Mouse (Mus musculus) heart, embryonic 15.5 days (tissue): ENCODE measurements around the gene 1700056E22Rik. TPM values are rescaled to one million over a fixed set of nuclear protein-coding genes. Genes with fewer than 3 reads are reported as not detected.

Experiments
- ATAC-seq: fragments of 200-750 bp; cut with Nextera tagmentation; replicated peaks from 2 replicates; pipeline ENCODE4 v1.8.0; 2017; ENCODE audit warnings: low read depth, moderate TSS enrichment; ENCODE audit not compliant: insufficient number of reproducible peaks, insufficient read depth, low FRiP score
- H3K27ac ChIP-seq: fragments of 300-500 bp; sonication (generic); 2 replicates; pipeline ENCODE4 v1.5.1; 2015; ENCODE audit warnings: mild to moderate bottlenecking, inconsistent platforms
- H3K27me3 ChIP-seq: fragments of 300-500 bp; sonication (generic); 2 replicates; pipeline ENCODE4 v1.6.1; 2015; ENCODE audit warnings: inconsistent platforms
- H3K36me3 ChIP-seq: fragments of 300-500 bp; sonication (generic); 2 replicates; pipeline ENCODE4 v1.6.1; 2015; ENCODE audit warnings: mild to moderate bottlenecking, inconsistent platforms
- H3K4me1 ChIP-seq: fragments of 300-500 bp; sonication (generic); replicated peaks from 2 replicates; pipeline ENCODE4 v1.6.1; 2015; ENCODE audit warnings: inconsistent platforms
- H3K4me2 ChIP-seq: fragments of 300-500 bp; sonication (generic); 2 replicates; pipeline ENCODE4 v1.6.1; 2015; ENCODE audit warnings: inconsistent platforms, mild to moderate bottlenecking, moderate library complexity
- H3K4me3 ChIP-seq: fragments of 300-500 bp; sonication (generic); 2 replicates; pipeline ENCODE4 v1.5.1; 2015; ENCODE audit warnings: mild to moderate bottlenecking, inconsistent platforms
- H3K9ac ChIP-seq: fragments of 300-500 bp; sonication (generic); 2 replicates; pipeline ENCODE4 v1.6.1; 2015; ENCODE audit warnings: mild to moderate bottlenecking, inconsistent platforms
- H3K9me3 ChIP-seq: fragments of 300-500 bp; sonication (generic); replicated peaks from 2 replicates; pipeline ENCODE4 v1.6.1; 2016; ENCODE audit warnings: inconsistent platforms
- WGBS: fragments of 180-500 bp; shearing (Covaris S2); methylation state at CpG from one replicate; pipeline ENCODE4 v1.1.7; 2015; ENCODE audit warnings: mixed read lengths; 5-methylcytosine and 5-hydroxymethylcytosine counted together
- polyA plus RNA-seq: library from polyadenylated mRNA; unstranded; fragments of >200 nt; fragmentation: Nextera tagmentation; extraction: Ambion mirVana; gene quantifications from 2 replicates; pipeline ENCODE4 v1.2.1, GENCODE M21; 2015

1700056E22Rik gene
- polyA plus RNA-seq, 1 experiment from 2014 or later: 1.7 TPM

DNA sequence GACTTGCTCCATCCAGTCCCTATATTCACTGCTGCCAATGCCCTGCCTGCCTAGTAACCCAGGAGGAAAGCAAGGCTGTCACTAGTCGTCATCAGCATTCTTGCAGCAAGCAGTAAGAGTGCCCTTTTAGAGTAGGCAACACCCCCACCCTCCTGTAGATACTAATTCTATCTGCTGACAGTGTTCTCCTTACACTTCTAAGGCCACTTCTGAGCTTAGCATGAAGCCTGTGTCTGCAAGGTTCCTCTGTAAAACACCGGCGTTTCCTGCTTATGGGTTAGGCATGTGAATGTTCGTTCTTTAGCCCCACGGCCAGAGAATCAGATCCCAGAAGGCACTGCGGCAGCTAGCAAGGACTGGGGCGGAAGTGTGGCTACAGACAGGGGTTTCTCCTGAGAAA lies 30.2 kb upstream of the 1700056E22Rik start:
- peaks cover 4% of the 10 kb centered on the region; the same call in 1 of the 2 replicates for H3K36me3 ChIP-seq
- H3K9me3 ChIP-seq: no peaks in the 10 kb centered on the region
- WGBS: 36% methylated on average over 7 of the region's 7 CpGs
- peak overlapping the region; percentile 76 for H3K27ac ChIP-seq
- H3K4me1 ChIP-seq: peaks cover 48% of the 10 kb centered on the region
- 0 out of 2 replicates have a peak overlapping the region, but pooled peaks have one; percentile 3 for H3K4me2 ChIP-seq
- H3K27me3 ChIP-seq: no peaks in the 10 kb centered on the region
- no peak overlapping the region for H3K4me3 ChIP-seq
- H3K9ac ChIP-seq: no peak overlapping the region
- peak; percentile 68; the same call in 1 of the 2 replicates for ATAC-seq

DNA sequence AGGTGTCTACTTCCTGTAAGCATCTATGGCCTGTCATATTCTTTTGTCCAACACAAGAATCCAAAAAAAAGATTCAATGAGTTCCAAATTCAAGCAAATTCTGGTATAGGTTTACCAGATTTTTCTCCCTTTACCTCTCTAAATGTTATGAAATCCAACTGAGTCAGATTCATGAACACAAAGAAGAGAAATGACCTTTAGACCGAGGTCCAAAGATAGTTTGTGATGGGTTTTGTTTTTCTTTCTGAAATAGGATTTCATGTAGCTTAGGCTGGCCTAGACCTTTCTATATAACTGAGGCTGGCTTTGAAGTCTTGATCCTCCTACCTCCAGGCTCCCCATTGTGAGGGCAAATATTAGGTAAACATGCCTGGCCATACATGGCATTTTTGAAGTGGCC lies 27.8 kb upstream of the 1700056E22Rik start:
- H3K9me3 ChIP-seq: no peaks in the 10 kb centered on the region
- no peaks in the 10 kb centered on the region for H3K36me3 ChIP-seq
- no peak overlapping the region for H3K9ac ChIP-seq
- no peak for ATAC-seq
- H3K27me3 ChIP-seq: no peaks in the 10 kb centered on the region
- H3K27ac ChIP-seq: peak overlapping the region; percentile 54
- WGBS: 89% methylated on average over 1 of the region's 1 CpGs
- peaks cover 60% of the 10 kb centered on the region for H3K4me1 ChIP-seq
- no peak overlapping the region for H3K4me2 ChIP-seq
- H3K4me3 ChIP-seq: no peak overlapping the region

DNA sequence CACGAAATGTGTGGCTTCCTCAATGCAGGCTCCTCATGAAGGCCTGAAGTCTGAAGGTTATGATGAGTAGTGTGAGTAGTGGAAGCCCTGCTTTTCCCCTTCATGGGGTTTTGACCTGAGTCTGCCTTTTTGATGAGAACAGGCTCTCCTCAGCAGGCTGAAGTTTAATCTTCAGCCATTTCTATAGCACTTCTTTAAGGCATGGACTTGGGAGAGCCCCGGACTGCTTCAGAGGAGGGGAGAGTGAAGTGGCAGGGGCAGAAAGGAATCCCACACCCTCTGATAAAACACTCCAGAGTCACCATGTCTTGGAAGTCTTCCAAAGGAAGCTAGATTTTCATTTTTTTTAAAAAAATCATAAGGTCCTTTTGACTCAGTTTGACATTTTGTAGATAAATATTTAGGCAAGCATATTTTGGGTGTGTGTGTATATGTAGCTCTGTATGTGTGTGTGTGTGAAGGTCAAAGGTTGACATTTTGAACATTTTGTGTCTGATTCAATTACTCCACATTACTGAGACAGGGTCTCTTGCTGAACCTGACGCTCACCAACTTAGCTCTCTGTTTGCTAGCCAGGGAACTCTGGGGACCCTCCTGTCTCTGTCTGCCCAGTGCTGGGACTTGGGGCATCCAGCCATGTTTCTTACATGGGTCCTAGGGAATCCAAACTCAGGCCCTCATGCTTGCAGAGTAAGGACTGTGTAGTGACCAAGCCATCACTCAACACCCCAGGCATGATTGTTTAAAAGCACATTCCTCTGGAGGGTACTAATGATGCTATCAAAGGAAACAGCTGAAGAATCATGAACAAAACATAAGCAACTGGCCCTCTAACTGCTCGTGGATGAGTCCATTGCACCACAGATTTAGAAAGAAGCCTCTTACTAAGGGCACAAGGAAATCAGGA lies 27.0 kb upstream of the 1700056E22Rik start:
- no peak overlapping the region for H3K4me3 ChIP-seq
- 35% methylated on average over 4 of the region's 4 CpGs for WGBS
- H3K27me3 ChIP-seq: no peaks in the 10 kb centered on the region
- H3K4me1 ChIP-seq: peaks cover 56% of the 10 kb centered on the region
- no peak overlapping the region for H3K9ac ChIP-seq
- no peak overlapping the region for H3K4me2 ChIP-seq
- peak overlapping the region; percentile 54 for H3K27ac ChIP-seq
- no peaks in the 10 kb centered on the region for H3K36me3 ChIP-seq
- no peak for ATAC-seq
- H3K9me3 ChIP-seq: no peaks in the 10 kb centered on the region

DNA sequence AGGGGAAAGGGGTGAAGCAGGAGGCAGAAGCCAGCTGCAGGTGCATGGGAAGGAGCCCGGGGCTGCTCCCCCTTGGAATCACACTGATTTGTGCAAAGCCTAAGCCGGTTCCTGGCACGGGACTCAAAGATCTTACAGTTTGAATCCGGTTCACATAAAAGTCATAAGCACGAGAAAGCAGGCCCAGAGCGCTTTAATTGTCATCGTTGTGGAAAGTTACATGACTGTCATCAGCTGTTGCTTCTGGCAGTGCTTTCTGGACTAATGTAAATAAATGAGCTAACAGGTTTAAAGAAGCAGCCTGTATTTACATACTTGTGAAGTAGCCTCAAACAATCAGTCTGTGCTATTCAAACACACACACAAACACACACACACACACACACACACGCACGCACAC lies 26.3 kb upstream of the 1700056E22Rik start:
- no peak overlapping the region for H3K9ac ChIP-seq
- no peak overlapping the region for H3K4me3 ChIP-seq
- WGBS: 48% methylated on average over 9 of the region's 9 CpGs
- peaks cover 53% of the 10 kb centered on the region for H3K4me1 ChIP-seq
- no peak overlapping the region for H3K4me2 ChIP-seq
- no peaks in the 10 kb centered on the region for H3K9me3 ChIP-seq
- peak overlapping the region; percentile 54 for H3K27ac ChIP-seq
- no peaks in the 10 kb centered on the region for H3K27me3 ChIP-seq
- H3K36me3 ChIP-seq: no peaks in the 10 kb centered on the region
- no peak for ATAC-seq

DNA sequence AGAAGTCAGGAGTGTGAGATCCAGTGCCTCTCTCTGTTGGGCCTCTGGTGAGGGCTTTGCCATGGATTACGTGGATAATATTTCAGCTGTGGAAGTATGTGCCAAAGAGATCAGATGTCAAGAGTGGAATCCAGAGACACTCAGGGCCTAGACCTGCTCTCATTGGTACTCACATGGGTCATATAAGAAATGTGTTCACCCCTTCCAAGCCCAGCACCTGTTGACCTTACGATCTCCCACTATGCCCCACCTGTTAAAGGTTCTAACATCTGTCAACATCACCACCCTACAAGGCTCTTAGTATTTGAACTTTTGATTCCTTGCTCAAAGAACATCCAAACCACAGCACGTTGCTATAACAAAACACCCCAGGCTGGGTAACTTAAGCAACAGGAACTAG lies 25.7 kb upstream of the 1700056E22Rik start:
- Histone ChIP-seq H3K4me2 (no peak overlapping the region), H3K4me3 (no peak overlapping the region), H3K9ac (no peak overlapping the region), H3K9me3 (no peaks in the 10 kb centered on the region), H3K4me1 (peaks cover 47% of the 10 kb centered on the region), H3K36me3 (no peaks in the 10 kb centered on the region), H3K27me3 (no peaks in the 10 kb centered on the region), H3K27ac (peak overlapping the region; percentile 54)
- WGBS: 83% methylated on average over 3 of the region's 3 CpGs
- ATAC-seq: no peak

DNA sequence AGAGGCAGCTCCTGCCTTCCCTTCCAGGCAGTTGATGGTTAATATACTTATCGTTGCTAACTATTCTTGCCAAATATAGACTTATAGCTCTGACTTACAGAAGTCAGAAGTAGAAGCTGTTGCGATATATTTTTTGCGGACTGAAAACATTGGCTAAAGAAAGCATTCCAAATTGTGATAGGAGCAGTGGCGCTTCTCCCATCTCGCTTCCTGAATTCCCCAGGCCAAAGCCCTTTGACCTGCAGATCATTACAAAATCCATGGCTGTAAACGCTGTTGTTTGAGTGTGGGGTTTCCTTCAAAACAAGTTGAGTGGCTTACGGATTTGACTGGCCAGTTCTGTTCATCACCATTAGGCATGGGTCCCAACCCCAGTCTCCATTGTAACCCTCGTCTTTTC lies 24.1 kb upstream of the 1700056E22Rik start:
- ATAC-seq: no peak
- Histone ChIP-seq H3K27me3 (no peaks in the 10 kb centered on the region), H3K4me2 (no peak overlapping the region), H3K36me3 (no peaks in the 10 kb centered on the region), H3K4me1 (peaks cover 51% of the 10 kb centered on the region), H3K9me3 (no peaks in the 10 kb centered on the region), H3K27ac (peak overlapping the region; percentile 22), H3K9ac (no peak overlapping the region), H3K4me3 (no peak overlapping the region)
- WGBS: 60% methylated on average over 8 of the region's 8 CpGs

DNA sequence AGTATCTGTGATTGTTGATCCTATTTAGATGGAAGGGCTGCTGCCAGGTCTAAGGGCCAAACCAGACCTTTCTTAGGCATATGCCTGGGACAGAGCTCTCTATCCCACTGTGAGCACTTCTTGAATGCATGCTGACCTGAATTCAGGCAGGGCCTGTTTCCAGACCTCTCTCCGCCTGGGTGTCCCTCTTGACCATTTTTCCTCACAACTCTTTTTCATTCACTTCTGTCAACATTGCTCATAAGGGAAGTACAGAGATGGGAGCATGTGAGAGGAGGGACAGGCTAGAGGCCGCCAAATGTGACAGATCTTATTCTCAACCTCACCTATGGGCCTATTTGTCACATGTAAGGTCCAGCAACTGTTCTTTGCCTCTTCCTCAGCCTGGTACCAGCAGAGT lies 20.1 kb upstream of the 1700056E22Rik start:
- no peaks in the 10 kb centered on the region for H3K9me3 ChIP-seq
- H3K9ac ChIP-seq: no peak overlapping the region
- peaks cover 59% of the 10 kb centered on the region for H3K4me1 ChIP-seq
- H3K27me3 ChIP-seq: no peaks in the 10 kb centered on the region
- no peak overlapping the region for H3K4me2 ChIP-seq
- WGBS: 84% methylated on average over 2 of the region's 2 CpGs
- no peak for ATAC-seq
- no peak overlapping the region for H3K4me3 ChIP-seq
- H3K27ac ChIP-seq: no peak overlapping the region
- H3K36me3 ChIP-seq: no peaks in the 10 kb centered on the region

DNA sequence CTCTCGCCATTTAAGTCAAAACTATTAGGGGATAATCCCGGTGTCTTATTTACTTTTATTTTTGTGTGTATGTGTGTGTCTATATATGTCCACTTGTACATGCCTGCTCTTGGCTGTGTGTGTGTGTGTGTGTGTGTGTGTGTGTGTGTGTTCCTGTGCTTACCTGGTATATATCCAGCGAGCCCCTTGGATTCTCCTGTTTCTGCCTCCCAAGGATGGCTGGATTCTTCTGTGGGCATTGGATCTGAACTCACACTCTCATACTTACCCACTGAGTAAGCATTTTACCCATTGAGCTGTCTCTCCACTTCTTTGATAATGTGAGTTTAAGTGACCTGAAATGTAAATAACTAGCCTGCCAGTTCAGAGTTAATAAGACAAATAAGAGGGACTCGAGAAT lies 19.6 kb upstream of the 1700056E22Rik start:
- Histone ChIP-seq H3K4me2 (no peak overlapping the region), H3K27me3 (no peaks in the 10 kb centered on the region), H3K27ac (no peak overlapping the region), H3K9ac (no peak overlapping the region), H3K4me3 (no peak overlapping the region), H3K4me1 (peaks cover 60% of the 10 kb centered on the region), H3K9me3 (no peaks in the 10 kb centered on the region), H3K36me3 (no peaks in the 10 kb centered on the region)
- ATAC-seq: no peak
- WGBS: 78% methylated on average over 4 of the region's 4 CpGs

DNA sequence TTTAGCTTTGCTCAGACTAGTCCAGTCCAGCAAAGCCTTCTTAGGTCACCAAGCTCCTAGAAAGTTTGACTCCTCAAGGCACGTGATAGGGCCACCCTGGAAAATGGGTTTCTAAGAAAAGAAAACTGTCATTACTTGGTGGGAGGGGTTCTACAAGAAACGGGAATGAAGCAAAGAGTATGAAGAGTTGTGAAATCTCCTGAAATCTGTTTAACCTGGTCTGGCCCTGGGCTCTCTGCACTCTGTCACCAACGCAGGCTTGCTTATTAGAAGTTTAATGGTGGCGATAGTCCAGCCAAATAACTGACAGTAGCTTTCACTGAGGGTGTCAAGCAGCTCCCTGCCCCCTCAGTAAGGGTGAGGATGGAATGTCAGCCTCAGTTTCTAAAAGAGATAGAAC lies 19.0 kb upstream of the 1700056E22Rik start:
- no peak overlapping the region for H3K9ac ChIP-seq

DNA sequence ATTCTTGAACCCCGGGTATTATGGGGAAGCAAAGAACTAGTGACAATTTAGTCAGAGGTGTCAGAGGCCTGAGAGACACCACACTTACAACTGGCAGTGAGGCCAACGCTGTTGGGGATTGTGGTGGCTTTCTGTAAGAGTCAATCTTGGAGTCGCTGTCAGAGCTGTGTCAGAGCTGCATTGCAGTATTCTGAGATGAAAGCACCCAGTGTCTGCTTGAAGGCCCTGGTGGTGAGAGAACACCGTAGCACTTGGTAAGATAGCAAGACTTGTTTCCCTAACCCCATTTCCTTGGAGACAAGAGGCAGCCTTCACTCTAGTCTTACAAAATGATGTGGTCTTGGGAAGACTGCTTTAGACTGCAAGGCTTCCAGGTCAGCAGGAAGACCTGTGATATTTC lies 18.2 kb upstream of the 1700056E22Rik start:
- 0 out of 2 replicates have a peak overlapping the region, but pooled peaks have one; percentile 12 for H3K9ac ChIP-seq
- no peaks in the 10 kb centered on the region for H3K27me3 ChIP-seq
- H3K36me3 ChIP-seq: no peaks in the 10 kb centered on the region
- 35% methylated on average over 4 of the region's 4 CpGs for WGBS
- no peak for ATAC-seq
- no peaks in the 10 kb centered on the region for H3K9me3 ChIP-seq
- H3K4me3 ChIP-seq: no peak overlapping the region
- H3K4me1 ChIP-seq: peaks cover 58% of the 10 kb centered on the region
- peak overlapping the region; percentile 30 for H3K4me2 ChIP-seq
- peak overlapping the region; percentile 75 for H3K27ac ChIP-seq

More for the DNA sequence above, 19.0 kb upstream of the 1700056E22Rik start:
- no peaks in the 10 kb centered on the region for H3K9me3 ChIP-seq
- ATAC-seq: no peak
- H3K36me3 ChIP-seq: no peaks in the 10 kb centered on the region
- peaks cover 59% of the 10 kb centered on the region for H3K4me1 ChIP-seq
- H3K27ac ChIP-seq: peak overlapping the region; percentile 75
- no peak overlapping the region for H3K4me2 ChIP-seq
- no peak overlapping the region for H3K4me3 ChIP-seq
- H3K27me3 ChIP-seq: no peaks in the 10 kb centered on the region
- 45% methylated on average over 4 of the region's 4 CpGs for WGBS

DNA sequence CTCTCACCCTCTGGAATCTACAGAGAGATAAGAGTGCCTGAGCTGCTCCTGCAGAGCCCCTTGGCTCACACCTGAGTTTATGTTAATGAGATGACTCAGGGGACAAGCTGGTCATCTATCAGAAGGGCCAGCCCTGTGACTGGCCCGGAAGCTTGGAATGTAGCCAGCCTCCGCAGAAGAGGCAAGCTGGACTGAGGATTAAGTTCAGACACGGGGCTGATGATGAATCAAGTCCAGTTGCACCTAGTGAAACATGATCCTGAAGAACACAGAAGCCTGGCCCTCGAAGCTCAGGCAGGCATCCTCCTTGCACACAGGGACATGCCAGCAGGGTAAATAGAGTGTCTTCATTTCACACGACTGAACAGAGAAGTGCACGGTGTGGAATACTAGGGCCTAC lies 17.7 kb upstream of the 1700056E22Rik start:
- 12% methylated on average over 6 of the region's 6 CpGs for WGBS
- Histone ChIP-seq H3K27ac (peak overlapping the region; percentile 75), H3K4me2 (peak overlapping the region; percentile 30), H3K27me3 (no peaks in the 10 kb centered on the region), H3K36me3 (no peaks in the 10 kb centered on the region), H3K4me1 (peaks cover 57% of the 10 kb centered on the region), H3K4me3 (no peak overlapping the region), H3K9me3 (no peaks in the 10 kb centered on the region), H3K9ac (0 out of 2 replicates have a peak overlapping the region, but pooled peaks have one; percentile 12)
- peak; percentile 54; the same call in 1 of the 2 replicates for ATAC-seq

DNA sequence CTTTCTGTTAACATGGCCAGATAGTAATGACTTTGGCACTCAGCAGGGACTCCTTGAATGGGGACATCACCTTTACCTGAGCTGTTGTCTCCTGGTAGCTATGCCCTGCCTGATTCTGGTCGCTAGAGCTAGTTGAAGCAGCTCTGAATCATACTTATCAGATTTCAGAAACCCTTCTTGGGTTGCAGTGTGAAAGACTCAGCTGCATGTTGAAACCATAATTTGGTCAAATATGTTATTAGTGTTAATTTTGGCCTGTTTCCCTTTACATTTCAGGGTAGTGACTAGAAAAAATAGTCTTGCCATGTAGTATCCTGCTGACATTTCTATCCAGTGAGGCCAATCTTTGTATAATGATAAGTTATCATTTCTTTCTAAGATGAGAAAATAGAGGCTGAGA lies 17.2 kb upstream of the 1700056E22Rik start:
- Histone ChIP-seq H3K27me3 (no peaks in the 10 kb centered on the region), H3K4me1 (peaks cover 57% of the 10 kb centered on the region), H3K9ac (no peak overlapping the region), H3K4me3 (no peak overlapping the region), H3K36me3 (no peaks in the 10 kb centered on the region), H3K27ac (peak overlapping the region; percentile 75), H3K4me2 (no peak overlapping the region), H3K9me3 (no peaks in the 10 kb centered on the region)
- no peak for ATAC-seq
- 38% methylated on average over 1 of the region's 1 CpGs for WGBS
